Mouse (Mus musculus) right cerebral cortex, postnatal 10 days (tissue): ENCODE measurements around the gene Nek10.
"Not testable (repeated sequence)": the region's sequence is repeated elsewhere in the genome, so short reads cannot be mapped to it uniquely, and the experiment has no call there.

Source experiments
- DNase-seq, 2 experiments: peaks; one replicate each; pipeline ENCODE4 v3.0.0; 2021; ENCODE audit warnings: low spot score in 2 of 2

Nek10 gene

GRCm38 (mm10) chr14:14984710-14985647, 181.8 kb downstream of the Nek10 start:
- peak; percentile 64 to 81 for DNase-seq

- peak in 1 of 2 experiments; percentile 26 for DNase-seq
Observed at GRCm38 (mm10) chr14:14987403-14987802, 184.2 kb downstream of the Nek10 start.

DNA sequence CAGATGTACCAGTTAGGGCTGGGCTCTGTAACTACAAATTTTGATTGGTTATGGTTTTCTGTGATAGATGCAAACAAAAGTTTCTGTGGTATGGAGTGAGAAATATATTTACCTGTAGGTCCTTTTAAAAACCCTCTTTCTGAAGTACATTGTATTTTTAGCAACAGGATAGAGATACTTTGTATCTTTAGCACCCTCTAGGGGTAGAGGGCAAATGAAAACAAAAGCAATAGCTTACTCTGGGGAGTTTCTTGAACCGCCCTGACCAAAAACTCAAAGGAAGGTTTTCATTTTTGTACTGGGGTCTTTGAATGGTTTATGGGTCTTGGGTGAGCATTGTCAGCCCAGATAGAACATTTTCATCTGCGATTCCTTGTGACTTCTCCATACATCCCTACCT, 188.4 kb downstream of the Nek10 start:
- no peak for DNase-seq

DNA sequence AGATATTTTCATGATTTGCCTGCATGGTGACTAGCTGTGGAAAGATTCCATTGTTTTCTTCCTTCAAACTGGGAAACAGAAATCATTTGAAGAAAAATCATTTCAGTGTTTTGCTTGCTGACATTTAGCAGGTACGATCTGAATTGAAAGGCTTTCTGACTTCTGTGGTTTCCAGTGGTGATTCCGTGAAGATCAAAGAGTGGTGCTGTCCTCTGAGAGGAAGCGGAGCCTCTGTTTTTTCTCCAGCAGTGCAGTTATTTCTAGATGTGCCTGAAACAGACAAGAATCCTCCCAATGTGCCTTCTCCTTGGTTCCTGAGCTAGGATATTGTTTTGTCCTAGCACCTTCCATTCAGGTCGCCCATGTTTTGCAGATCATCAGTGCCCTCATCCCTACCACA, 208.2 kb downstream of the Nek10 start:
- no peak for DNase-seq

GRCm38 (mm10) chr14:15014799-15015198, 211.6 kb downstream of the Nek10 start:
- DNase-seq = no peak

DNA sequence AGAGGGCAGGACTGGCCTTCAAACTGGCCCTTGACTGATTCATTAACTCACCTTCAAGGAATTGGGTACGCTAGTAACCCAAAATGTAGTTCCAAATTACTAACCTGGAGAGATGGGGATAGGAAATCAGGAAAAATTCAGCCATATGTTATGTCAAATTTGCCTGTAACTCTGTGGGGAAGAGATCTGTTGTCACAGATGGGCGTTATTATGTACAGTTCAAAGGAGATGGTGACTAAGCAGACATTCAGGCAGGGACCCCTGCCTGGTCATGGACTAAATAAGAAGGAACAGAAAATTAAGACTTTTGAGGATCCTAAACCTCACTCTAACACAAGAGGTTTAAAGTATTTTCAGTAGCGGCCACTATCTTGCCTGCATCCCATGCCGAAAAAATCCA, 227.4 kb downstream of the Nek10 start:
- not testable (repeated sequence) for DNase-seq

DNA sequence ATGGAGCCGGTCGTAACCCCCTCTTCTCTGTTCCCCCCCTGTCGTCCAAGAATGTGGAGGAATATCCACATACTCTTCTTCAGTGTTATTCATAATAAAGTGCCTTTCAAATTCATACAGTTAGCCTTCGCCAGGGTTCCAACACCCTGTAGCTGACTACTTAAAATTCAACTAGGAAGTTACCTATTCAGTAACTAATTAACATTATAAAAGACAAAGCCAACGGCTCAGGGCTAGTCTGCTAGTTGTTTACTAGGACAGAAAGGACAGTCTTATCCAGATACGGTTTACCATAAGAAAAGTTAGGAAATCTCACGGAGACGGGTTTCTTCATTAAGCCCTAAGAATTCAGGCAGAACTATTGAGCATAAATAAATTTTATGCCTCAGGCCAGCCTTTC, 231.4 kb downstream of the Nek10 start:
- DNase-seq = not testable (repeated sequence)

- DNase-seq = no peak
Observed at GRCm38 (mm10) chr14:15048186-15048585, 245.0 kb downstream of the Nek10 start.

- DNase-seq = peak; percentile 27 to 53
Observed at GRCm38 (mm10) chr14:15061496-15061895, 258.3 kb downstream of the Nek10 start.
